Mouse (Mus musculus) heart, embryonic 10.5 days (tissue): Measurements from ENCODE around the gene A3galt2. TPM values are rescaled to one million over a fixed set of nuclear protein-coding genes. Genes with fewer than 3 reads are reported as not detected.

Experiments
- DNase-seq: peaks from one replicate; pipeline ENCODE4 v3.0.0-alpha.2; 2017; ENCODE audit warnings: low spot score
- H3K27ac ChIP-seq: fragments of 300-500 bp; sonication (generic); 2 replicates; pipeline ENCODE4 v1.5.1; 2016; ENCODE audit warnings: mild to moderate bottlenecking
- H3K27me3 ChIP-seq: fragments of 300-500 bp; sonication (generic); 2 replicates; pipeline ENCODE4 v1.6.1; 2016; ENCODE audit warnings: mild to moderate bottlenecking; ENCODE audit not compliant: poor library complexity, insufficient read depth, severe bottlenecking
- H3K36me3 ChIP-seq: fragments of 300-500 bp; sonication (generic); 2 replicates; pipeline ENCODE4 v1.6.1; 2016; ENCODE audit warnings: mild to moderate bottlenecking, moderate library complexity
- H3K4me1 ChIP-seq: fragments of 300-500 bp; sonication (generic); 2 replicates; pipeline ENCODE4 v1.6.1; 2016; ENCODE audit warnings: mild to moderate bottlenecking
- H3K4me3 ChIP-seq: fragments of 300-500 bp; sonication (generic); 2 replicates; pipeline ENCODE4 v1.5.1; 2016; ENCODE audit warnings: mild to moderate bottlenecking, moderate library complexity
- H3K9me3 ChIP-seq: fragments of 300-500 bp; sonication (generic); 2 replicates; pipeline ENCODE4 v1.6.1; 2016; ENCODE audit warnings: mild to moderate bottlenecking, moderate library complexity
- WGBS: fragments of 180-500 bp; shearing (Covaris S2); methylation state at CpG from one replicate; pipeline ENCODE4 v1.1.7; 2016; 5-methylcytosine and 5-hydroxymethylcytosine counted together
- polyA plus RNA-seq: library from polyadenylated mRNA; unstranded; fragments of >200 nt; fragmentation: Nextera tagmentation; extraction: Ambion mirVana; gene quantifications from 2 replicates; pipeline ENCODE4 v1.2.1, GENCODE M21; 2016

The A3galt2 gene
- polyA plus RNA-seq, 1 experiment from 2014 or later: 0.04 TPM

GRCm38 (mm10) chr4:128748309-128748708, 6.9 kb upstream of the A3galt2 start:
- Histone ChIP-seq H3K9me3 (no peaks in the 10 kb centered on the region), H3K4me1 (peaks cover 8% of the 10 kb centered on the region), H3K27ac (no peak overlapping the region), H3K36me3 (peaks cover 99% of the 10 kb centered on the region), H3K4me3 (no peak overlapping the region), H3K27me3 (no peaks in the 10 kb centered on the region)
- 88% methylated on average over 7 of the region's 7 CpGs for WGBS
- DNase-seq: no peak

- Histone ChIP-seq H3K27ac (no peak overlapping the region), H3K4me1 (peaks cover 14% of the 10 kb centered on the region), H3K9me3 (no peaks in the 10 kb centered on the region), H3K27me3 (no peaks in the 10 kb centered on the region), H3K36me3 (peaks cover 89% of the 10 kb centered on the region), H3K4me3 (no peak overlapping the region)
- 61% methylated on average over 5 of the region's 5 CpGs for WGBS
- no peak for DNase-seq
These were observed 4.2 kb upstream of the A3galt2 start for GRCm38 (mm10) chr4:128751006-128751405.

DNA sequence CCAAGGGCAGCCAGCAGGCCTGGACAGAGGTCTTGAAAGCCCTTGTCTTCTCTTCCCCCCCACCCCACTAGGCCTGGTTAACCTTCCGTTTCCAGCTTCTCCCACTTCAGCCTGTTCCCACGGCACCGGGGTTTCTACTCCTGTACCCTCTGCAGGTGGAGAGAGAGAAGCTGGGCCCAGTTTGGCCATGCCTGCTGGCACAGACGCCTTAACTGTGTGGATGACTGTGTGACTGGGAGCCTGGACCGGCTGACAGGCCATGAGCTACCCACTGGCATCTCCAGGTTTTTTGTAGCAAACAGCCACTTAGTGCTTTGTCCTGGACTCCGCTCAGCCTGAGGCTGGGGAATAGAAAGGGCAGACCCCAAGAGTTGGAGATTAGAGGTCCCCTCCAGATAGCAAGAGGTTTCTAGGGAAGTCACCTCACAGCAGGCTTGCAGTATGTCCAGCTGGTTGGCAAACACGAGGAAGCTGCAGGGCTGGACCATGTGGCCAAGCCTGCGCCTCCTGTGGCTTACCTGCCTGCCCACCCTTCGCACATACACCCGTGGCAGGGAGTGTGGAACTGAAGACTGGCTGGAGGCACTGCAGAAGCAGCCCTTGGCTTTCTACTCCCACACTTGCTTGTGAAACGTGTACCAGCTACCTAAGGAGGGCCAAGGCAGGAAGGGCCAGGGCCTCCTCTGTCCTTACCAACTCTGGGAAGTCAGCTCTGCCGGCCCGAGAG, 3.0 kb upstream of the A3galt2 start:
- Histone ChIP-seq H3K9me3 (no peaks in the 10 kb centered on the region), H3K4me3 (no peak overlapping the region), H3K4me1 (peaks cover 22% of the 10 kb centered on the region), H3K36me3 (peaks cover 77% of the 10 kb centered on the region), H3K27me3 (no peaks in the 10 kb centered on the region), H3K27ac (no peak overlapping the region)
- WGBS: 90% methylated on average over 13 of the region's 13 CpGs
- DNase-seq: no peak

- H3K9me3 ChIP-seq: no peaks in the 10 kb centered on the region
- no peaks in the 10 kb centered on the region for H3K27me3 ChIP-seq
- WGBS: 93% methylated on average over 7 of the region's 7 CpGs
- H3K27ac ChIP-seq: no peak overlapping the region
- no peak overlapping the region for H3K4me3 ChIP-seq
- peaks cover 63% of the 10 kb centered on the region for H3K36me3 ChIP-seq
- H3K4me1 ChIP-seq: peaks cover 13% of the 10 kb centered on the region; the same call in 1 of the 2 replicates
- no peak for DNase-seq
These were observed 1.6 kb upstream of the A3galt2 start for GRCm38 (mm10) chr4:128753571-128753970.

GRCm38 (mm10) chr4:128755900-128756299, 736 bp downstream of the A3galt2 start:
- Histone ChIP-seq H3K4me3 (no peak overlapping the region), H3K36me3 (peaks cover 40% of the 10 kb centered on the region), H3K4me1 (peaks cover 26% of the 10 kb centered on the region; the same call in 1 of the 2 replicates), H3K9me3 (no peaks in the 10 kb centered on the region), H3K27ac (no peak overlapping the region), H3K27me3 (no peaks in the 10 kb centered on the region)
- WGBS: 72% methylated on average over 7 of the region's 7 CpGs
- DNase-seq: no peak

- Histone ChIP-seq H3K9me3 (no peaks in the 10 kb centered on the region), H3K4me1 (peaks cover 26% of the 10 kb centered on the region; the same call in 1 of the 2 replicates), H3K27me3 (no peaks in the 10 kb centered on the region), H3K4me3 (no peak overlapping the region), H3K27ac (no peak overlapping the region), H3K36me3 (peaks cover 7% of the 10 kb centered on the region; the same call in 1 of the 2 replicates)
- DNase-seq: no peak
- 80% methylated on average over 5 of the region's 5 CpGs for WGBS
These were observed 4.0 kb downstream of the A3galt2 start for GRCm38 (mm10) chr4:128759214-128759613.

GRCm38 (mm10) chr4:128760029-128760428, 4.9 kb downstream of the A3galt2 start:
- no peak for DNase-seq
- Histone ChIP-seq H3K4me3 (no peak overlapping the region), H3K4me1 (peaks cover 24% of the 10 kb centered on the region; the same call in 1 of the 2 replicates), H3K9me3 (no peaks in the 10 kb centered on the region), H3K27ac (no peak overlapping the region), H3K27me3 (no peaks in the 10 kb centered on the region), H3K36me3 (peaks cover 5% of the 10 kb centered on the region; the same call in 1 of the 2 replicates)
- 68% methylated on average over 6 of the region's 6 CpGs for WGBS

DNA sequence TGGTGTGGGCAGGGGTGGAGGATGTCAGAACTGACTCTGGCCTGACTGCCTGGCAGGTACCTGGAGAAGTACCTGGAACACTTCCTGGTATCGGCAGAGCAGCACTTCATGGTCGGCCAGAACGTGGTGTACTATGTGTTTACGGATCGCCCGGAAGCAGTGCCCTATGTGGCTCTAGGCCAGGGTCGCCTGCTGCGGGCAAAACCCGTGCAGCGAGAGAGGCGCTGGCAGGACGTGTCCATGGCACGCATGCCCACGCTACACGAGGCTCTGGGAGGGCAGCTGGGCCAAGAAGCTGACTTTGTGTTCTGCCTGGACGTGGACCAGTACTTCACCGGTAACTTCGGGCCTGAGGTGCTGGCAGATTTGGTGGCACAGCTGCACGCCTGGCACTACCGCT, 11.8 kb downstream of the A3galt2 start:
- H3K27ac ChIP-seq: no peak overlapping the region

DNA sequence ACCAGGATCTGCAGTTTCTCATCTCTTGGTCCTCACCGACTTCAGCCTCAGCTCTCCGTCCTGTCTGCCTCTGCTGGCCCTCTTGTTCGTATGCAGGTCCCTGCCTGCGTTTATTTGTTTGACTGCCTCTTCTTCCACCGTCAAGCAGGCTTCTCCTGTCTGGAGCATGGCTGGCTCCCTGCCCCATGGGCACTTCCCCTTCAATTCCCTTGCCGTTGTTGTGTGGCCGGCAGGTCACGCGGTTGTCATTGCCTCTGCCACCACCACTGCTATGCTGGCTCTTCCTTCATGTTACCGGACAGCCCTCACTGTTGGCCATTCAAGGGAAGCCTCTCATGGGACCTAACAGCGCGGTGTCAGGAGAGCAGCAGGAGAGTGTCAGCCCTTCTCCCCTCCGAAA, 13.0 kb downstream of the A3galt2 start:
- 72% methylated on average over 13 of the region's 13 CpGs for WGBS
- DNase-seq: no peak
- no peaks in the 10 kb centered on the region for H3K9me3 ChIP-seq
- H3K27ac ChIP-seq: no peak overlapping the region
- H3K27me3 ChIP-seq: no peaks in the 10 kb centered on the region
- no peak overlapping the region for H3K4me3 ChIP-seq
- peaks cover 15% of the 10 kb centered on the region for H3K36me3 ChIP-seq
- H3K4me1 ChIP-seq: peaks cover 23% of the 10 kb centered on the region

More for the DNA sequence above, 11.8 kb downstream of the A3galt2 start:
- Histone ChIP-seq H3K4me3 (no peak overlapping the region), H3K9me3 (no peaks in the 10 kb centered on the region), H3K4me1 (peaks cover 23% of the 10 kb centered on the region), H3K27me3 (no peaks in the 10 kb centered on the region), H3K36me3 (peaks cover 3% of the 10 kb centered on the region; the same call in 1 of the 2 replicates)
- 88% methylated on average over 20 of the region's 20 CpGs for WGBS
- no peak for DNase-seq

- H3K27me3 ChIP-seq: no peaks in the 10 kb centered on the region
- H3K4me1 ChIP-seq: peaks cover 23% of the 10 kb centered on the region
- 87% methylated on average over 13 of the region's 13 CpGs for WGBS
- DNase-seq: no peak
- no peak overlapping the region for H3K4me3 ChIP-seq
- H3K27ac ChIP-seq: no peak overlapping the region
- peaks cover 30% of the 10 kb centered on the region for H3K36me3 ChIP-seq
- no peaks in the 10 kb centered on the region for H3K9me3 ChIP-seq
These were observed 14.6 kb downstream of the A3galt2 start for GRCm38 (mm10) chr4:128769569-128770355.

DNA sequence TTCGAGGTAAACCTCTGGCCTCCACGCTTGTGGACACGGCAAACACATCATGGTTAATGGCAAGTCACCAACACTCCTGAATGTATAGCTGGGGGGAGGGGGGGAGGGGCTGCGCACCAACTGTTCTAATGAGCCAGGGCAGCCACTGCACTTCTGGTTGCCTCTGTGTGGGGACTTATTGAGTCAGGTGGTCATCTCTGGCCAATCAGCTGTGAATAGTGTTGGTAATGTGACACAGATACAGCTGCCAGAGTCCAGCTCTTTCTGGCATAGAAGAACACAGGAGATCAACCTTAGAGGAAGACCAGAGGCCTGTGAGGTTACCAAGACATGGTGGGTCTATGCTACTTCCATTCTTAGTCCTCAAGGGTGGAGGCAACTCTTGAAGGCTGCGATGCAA, 15.5 kb downstream of the A3galt2 start:
- peaks cover 40% of the 10 kb centered on the region for H3K36me3 ChIP-seq
- no peak overlapping the region for H3K4me3 ChIP-seq
- no peaks in the 10 kb centered on the region for H3K27me3 ChIP-seq
- no peak overlapping the region for H3K27ac ChIP-seq
- H3K9me3 ChIP-seq: no peaks in the 10 kb centered on the region
- 83% methylated on average over 5 of the region's 5 CpGs for WGBS
- H3K4me1 ChIP-seq: peaks cover 23% of the 10 kb centered on the region
- DNase-seq: no peak

DNA sequence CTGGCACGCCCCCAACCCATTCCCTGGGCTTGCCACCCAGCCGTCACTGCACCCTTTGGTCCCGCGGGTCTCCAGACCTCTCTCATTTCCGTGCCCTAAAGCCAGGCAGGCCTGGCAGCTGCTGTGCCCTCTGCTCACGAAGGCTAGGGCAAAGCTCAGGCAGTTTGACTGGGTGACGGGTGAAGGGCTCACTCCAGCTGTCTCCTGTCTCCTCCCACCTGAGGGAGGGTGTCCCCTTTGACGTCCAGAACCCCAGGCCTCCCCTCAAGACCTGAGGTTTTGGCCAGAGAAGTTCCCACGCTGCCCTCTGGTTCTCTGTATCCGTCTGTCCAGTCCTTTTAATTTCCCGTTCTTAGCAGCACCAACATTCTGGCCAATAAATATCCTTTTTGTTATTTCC, 18.7 kb downstream of the A3galt2 start:
- DNase-seq: no peak
- Histone ChIP-seq H3K4me1 (peaks cover 20% of the 10 kb centered on the region), H3K4me3 (no peak overlapping the region), H3K27me3 (no peaks in the 10 kb centered on the region), H3K9me3 (no peaks in the 10 kb centered on the region), H3K36me3 (peaks cover 71% of the 10 kb centered on the region), H3K27ac (no peak overlapping the region)
- WGBS: 87% methylated on average over 11 of the region's 11 CpGs

DNA sequence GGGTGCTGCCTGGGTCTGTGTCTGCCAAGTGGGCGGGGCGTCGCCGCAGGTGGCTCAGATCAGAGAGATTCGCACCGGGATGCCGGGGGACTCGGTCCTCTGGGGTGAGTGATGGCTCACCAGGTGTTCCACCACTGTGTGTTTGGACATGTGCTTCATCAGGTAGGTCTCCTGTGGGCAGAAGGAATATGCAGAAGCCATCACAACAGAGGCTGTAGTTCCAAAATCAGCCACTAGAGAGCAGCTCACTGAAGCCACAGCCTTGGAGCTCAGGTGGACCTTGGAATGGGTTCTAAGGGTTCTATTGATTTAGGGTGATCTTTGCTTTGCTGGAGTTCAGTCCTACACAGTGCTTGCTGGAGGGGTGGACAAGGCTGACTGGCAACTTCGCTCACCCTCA, 19.3 kb downstream of the A3galt2 start:
- no peak for DNase-seq
- peaks cover 77% of the 10 kb centered on the region for H3K36me3 ChIP-seq
- no peaks in the 10 kb centered on the region for H3K27me3 ChIP-seq
- no peak overlapping the region for H3K27ac ChIP-seq
- 87% methylated on average over 9 of the region's 9 CpGs for WGBS
- H3K4me3 ChIP-seq: no peak overlapping the region
- peaks cover 16% of the 10 kb centered on the region for H3K4me1 ChIP-seq
- no peaks in the 10 kb centered on the region for H3K9me3 ChIP-seq
